Mouse (Mus musculus) neural tube, embryonic 13.5 days (tissue): ENCODE data around the gene Dqx1. TPM values are rescaled to one million over a fixed set of nuclear protein-coding genes. Genes with fewer than 3 reads are reported as not detected.

ENCODE experiments used
- microRNA counts: library from miRNA; unstranded; fragments of <30 nt; microRNA quantifications from one replicate; lab custom pipeline; 2016
- microRNA-seq: library from miRNA; unstranded; fragments of <30 nt; microRNA quantifications from one replicate; pipeline ENCODE4, GENCODE M21; 2016
- polyA plus RNA-seq: library from polyadenylated mRNA; unstranded; fragments of >200 nt; fragmentation: Nextera tagmentation; extraction: Ambion mirVana; gene quantifications from 2 replicates; pipeline ENCODE4 v1.2.1, GENCODE M21; 2015

Dqx1 gene
- polyA plus RNA-seq, 1 experiment from 2014 or later, result 1.0 TPM

MicroRNAs encoded within 50 kb of the gene (microRNA counts, 519-probe panel; counts per million panel counts)
- microRNA mmu-miR-3470a+mmu-miR-3470b (lab: Ali Mortazavi, UCI), result not detected

Small RNA genes within 50 kb of the gene (microRNA-seq; reads per million reads assigned to microRNA genes)
- gene Mir3470a (not detected), gene Mir7040 (not detected)

Other genes with a start within 250 kb of the Dqx1 start
- gene Sema4f, start 118.1 kb upstream of the Dqx1 start, polyA plus RNA-seq, result 20.5 and 22.3 TPM in 2 replicates
- gene M1ap, start 110.9 kb upstream of the Dqx1 start, polyA plus RNA-seq, result not detected in 2 replicates
- 3.6 and 6.1 TPM in 2 replicates for gene Dok1, start 24.4 kb upstream of the Dqx1 start, polyA plus RNA-seq
- gene Loxl3, start 23.7 kb upstream of the Dqx1 start, polyA plus RNA-seq, result 7.9 and 10.4 TPM in 2 replicates
- 169 and 179 TPM in 2 replicates for gene Aup1, start 3.3 kb upstream of the Dqx1 start, polyA plus RNA-seq
- 70.1 and 72.8 TPM in 2 replicates for gene Htra2, start 2.6 kb upstream of the Dqx1 start, polyA plus RNA-seq
- gene Tlx2, start 12.4 kb downstream of the Dqx1 start, polyA plus RNA-seq, result 13.3 and 16.1 TPM in 2 replicates
- 55.2 and 55.4 TPM in 2 replicates for gene Pcgf1, start 20.0 kb downstream of the Dqx1 start, polyA plus RNA-seq
- gene Lbx2, start 28.5 kb downstream of the Dqx1 start, polyA plus RNA-seq, result not detected in 2 replicates
- 3.2 and 4.9 TPM in 2 replicates for gene Ccdc142, start 43.8 kb downstream of the Dqx1 start, polyA plus RNA-seq
- 4.5 and 5.2 TPM in 2 replicates for gene Gm42688, start 43.8 kb downstream of the Dqx1 start, polyA plus RNA-seq
- gene Mrpl53, start 51.2 kb downstream of the Dqx1 start, polyA plus RNA-seq, result 133 TPM in 2 replicates
- 26.8 and 29.1 TPM in 2 replicates for gene Mogs, start 57.7 kb downstream of the Dqx1 start, polyA plus RNA-seq
- gene Wbp1, start 63.7 kb downstream of the Dqx1 start, polyA plus RNA-seq, result 202 and 228 TPM in 2 replicates
- gene Ino80b, start 67.6 kb downstream of the Dqx1 start, polyA plus RNA-seq, result 11.4 and 13.0 TPM in 2 replicates
- gene Rtkn, start 77.6 kb downstream of the Dqx1 start, polyA plus RNA-seq, result 18.9 and 20.7 TPM in 2 replicates
- 14.9 and 16.0 TPM in 2 replicates for gene Wdr54, start 98.6 kb downstream of the Dqx1 start, polyA plus RNA-seq
- gene 1700003E16Rik, start 98.6 kb downstream of the Dqx1 start, polyA plus RNA-seq, result 2.1 and 3.3 TPM in 2 replicates
- gene Dctn1, start 108.1 kb downstream of the Dqx1 start, polyA plus RNA-seq, result 165 and 176 TPM in 2 replicates
- gene Slc4a5, start 162.0 kb downstream of the Dqx1 start, polyA plus RNA-seq, result 0.17 and 0.56 TPM in 2 replicates